Mouse (Mus musculus) bone marrow, adult 2 months (tissue): ENCODE results near the gene Alox5ap.

Source experiments
- CTCF ChIP-seq: fragments of 200-500 bp; IDR thresholded peaks from 2 replicates; pipeline ENCODE4 v1.5.1; 2011; ENCODE audit warnings: low read length, control low read depth; ENCODE audit not compliant: control insufficient read depth, insufficient read depth
- POLR2A ChIP-seq: fragments of 200-500 bp; IDR thresholded peaks from 2 replicates; pipeline ENCODE4 v1.6.1; 2011; ENCODE audit warnings: low read depth, mild to moderate bottlenecking, control low read depth, low read length, borderline replicate concordance; ENCODE audit not compliant: control insufficient read depth

DNA sequence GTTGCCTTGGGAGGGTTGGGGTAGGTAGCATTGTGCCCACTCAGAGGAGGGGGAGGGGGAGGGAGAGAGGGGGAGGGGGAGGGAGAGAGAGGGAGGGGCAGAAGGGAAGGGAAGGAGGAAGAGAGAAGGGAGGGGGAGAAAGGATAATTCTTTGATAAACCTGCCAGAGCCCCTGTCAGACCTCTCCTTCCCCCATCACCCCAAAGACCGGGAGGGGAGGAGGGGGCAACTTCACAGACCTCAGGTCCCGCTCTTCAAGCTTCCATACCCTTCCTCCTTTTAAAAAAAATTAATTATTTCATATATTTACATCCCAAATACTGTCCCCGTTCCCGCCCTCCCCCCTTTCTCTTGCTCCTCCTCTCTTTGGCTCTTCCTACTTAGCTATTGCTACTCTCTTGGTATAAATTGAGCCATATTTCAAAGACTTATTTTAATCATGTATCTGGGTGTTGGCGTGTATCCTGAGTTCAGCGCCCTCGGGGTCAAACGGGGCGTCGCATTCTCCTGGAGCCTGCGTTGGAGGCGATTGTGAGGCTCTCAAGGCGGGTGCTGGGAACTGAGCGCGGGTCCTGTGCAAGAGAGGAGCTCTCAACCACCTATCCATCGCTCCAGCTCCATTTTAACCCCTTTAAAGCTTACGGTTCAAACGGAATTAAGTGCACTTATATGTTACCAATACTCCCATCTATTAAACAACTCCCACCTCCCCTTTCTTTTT lies 34.8 kb upstream of the Alox5ap start:
- TF ChIP-seq POLR2A (no peak), CTCF (no peak)
